1 mouse cellular context compared by ENCODE assay signal in genomic region chr8:117765947-117766346, GRCm38 (mm10).
TF ChIP-seq lines count a peak whose summit lies in the region.

No protein-coding gene starts in this region.

TF ChIP-seq in MEL, 35 proteins besides CTCF, POLR2A, EP300 and RAD21 (continued from another document):
- no peak for TF ChIP-seq BHLHE40 (IDR thresholded peaks at IDR 0.05; ENCODE audit: borderline replicate concordance, low read depth, low read length)
- no peak for TF ChIP-seq ZKSCAN1 (IDR thresholded peaks at IDR 0.05; ENCODE audit: low read depth, low read length)
- TF ChIP-seq MAZ (IDR thresholded peaks at IDR 0.05; ENCODE audit: low read depth, low read length): no peak
- no peak for TF ChIP-seq MYC (IDR thresholded peaks at IDR 0.05; ENCODE audit: low read depth, low read length)
- peak; percentile 30; the same call in 1 of the 2 replicates for TF ChIP-seq ETS1 (IDR thresholded peaks at IDR 0.05; ENCODE audit: low read depth, low read length)
- no peak for TF ChIP-seq POLR2AphosphoS2 (IDR thresholded peaks at IDR 0.05; ENCODE audit: low read length)
- TF ChIP-seq NELFE (IDR thresholded peaks at IDR 0.05; ENCODE audit: low read depth, low read length): no peak
- no peak for TF ChIP-seq HCFC1 (IDR thresholded peaks at IDR 0.05; ENCODE audit: low read depth, low read length)
- no peak for TF ChIP-seq MYB (IDR thresholded peaks at IDR 0.05; ENCODE audit: low read depth, low read length)
- TF ChIP-seq MXI1 (IDR thresholded peaks at IDR 0.05; ENCODE audit: low read depth, low read length): no peak
- no peak for TF ChIP-seq KAT2A (conservative IDR thresholded peaks at IDR 0.05; ENCODE audit: low read depth, low read length)
- peak; percentile 22; the same call in 1 of the 2 replicates for TF ChIP-seq TAL1 (IDR thresholded peaks at IDR 0.05; ENCODE audit: low read length)
- no peak for TF ChIP-seq USF2 (IDR thresholded peaks at IDR 0.05; ENCODE audit: borderline replicate concordance in 1 of 2, insufficient read depth in 1 of 2, low read depth in 1 of 2, low read length in 2 of 2)
- no peak for TF ChIP-seq TBP (IDR thresholded peaks at IDR 0.05; ENCODE audit: low read depth, low read length)
- no peak for TF ChIP-seq MAX (IDR thresholded peaks at IDR 0.05; ENCODE audit: low read length)
- no peak for TF ChIP-seq SMC3 (IDR thresholded peaks at IDR 0.05; ENCODE audit: low read depth, low read length)
- TF ChIP-seq GATA1 (IDR thresholded peaks at IDR 0.05; ENCODE audit: low read depth, low read length): peak; percentile 86
- no peak for TF ChIP-seq JUND (IDR thresholded peaks at IDR 0.05; ENCODE audit: low read depth, low read length)
- TF ChIP-seq ZMIZ1 (IDR thresholded peaks at IDR 0.05; ENCODE audit: low read depth, low read length): no peak
- no peak for TF ChIP-seq USF1 (IDR thresholded peaks at IDR 0.05; ENCODE audit: low read depth, low read length)
TF ChIP-seq in MEL: peak in this region for 5.
